Mouse (Mus musculus) neural tube, embryonic 14.5 days (tissue): ENCODE results near the gene Fam83e. TPM values are rescaled to one million over a fixed set of nuclear protein-coding genes. Genes with fewer than 3 reads are reported as not detected.
A peak's percentile ranks its signal among the peaks of the same experiment; 100 is the strongest.

ENCODE experiments used
- ATAC-seq: fragments of 200-750 bp; cut with Nextera tagmentation; 2 replicates; pipeline ENCODE4 v1.8.0; 2017; ENCODE audit warnings: low read depth, mild to moderate bottlenecking, moderate TSS enrichment, moderate library complexity
- H3K27ac ChIP-seq: fragments of 300-500 bp; sonication (generic); 2 replicates; pipeline ENCODE4 v1.5.1; 2014; ENCODE audit warnings: low read depth, mild to moderate bottlenecking, control low read depth, low read length, moderate library complexity, mixed read lengths
- H3K27me3 ChIP-seq: fragments of 300-500 bp; sonication (generic); 2 replicates; pipeline ENCODE4 v1.6.1; 2014; ENCODE audit warnings: low read length; ENCODE audit not compliant: control insufficient read depth, insufficient read depth
- H3K36me3 ChIP-seq: fragments of 300-500 bp; sonication (generic); 2 replicates; pipeline ENCODE4 v1.6.1; 2014; ENCODE audit warnings: low read length, mixed read lengths; ENCODE audit not compliant: control insufficient read depth, insufficient read depth
- H3K4me1 ChIP-seq: fragments of 300-500 bp; sonication (generic); 2 replicates; pipeline ENCODE4 v1.6.1; 2014; ENCODE audit warnings: low read length; ENCODE audit not compliant: control insufficient read depth, insufficient read depth
- H3K4me2 ChIP-seq: fragments of 300-500 bp; sonication (generic); 2 replicates; pipeline ENCODE4 v1.6.1; 2014; ENCODE audit warnings: mild to moderate bottlenecking, low read depth, low read length, control low read depth
- H3K4me3 ChIP-seq: fragments of 300-500 bp; sonication (generic); 2 replicates; pipeline ENCODE4 v1.5.1; 2014; ENCODE audit warnings: low read depth, low read length, control low read depth, mixed read lengths
- H3K9ac ChIP-seq: fragments of 300-500 bp; sonication (generic); replicated peaks from 2 replicates; pipeline ENCODE4 v1.6.1; 2014; ENCODE audit warnings: low read depth, mild to moderate bottlenecking, control low read depth, low read length, mixed read lengths
- H3K9me3 ChIP-seq: fragments of 300-500 bp; sonication (generic); 2 replicates; pipeline ENCODE4 v1.6.1; 2016; ENCODE audit warnings: low read length; ENCODE audit not compliant: control insufficient read depth
- WGBS: fragments of 180-500 bp; shearing (Covaris S2); extraction: QIAGEN DNeasy Blood & Tissue Kit; methylation state at CpG from one replicate; pipeline ENCODE4 v1.1.7; 2014; 5-methylcytosine and 5-hydroxymethylcytosine counted together
- polyA plus RNA-seq: library from polyadenylated mRNA; unstranded; fragments of >200 nt; fragmentation: Nextera tagmentation; extraction: Ambion mirVana; gene quantifications from 2 replicates; pipeline ENCODE4 v1.2.1, GENCODE M21; 2014

Fam83e gene
- polyA plus RNA-seq, result 0.17 and 0.24 TPM in 2 replicates

DNA sequence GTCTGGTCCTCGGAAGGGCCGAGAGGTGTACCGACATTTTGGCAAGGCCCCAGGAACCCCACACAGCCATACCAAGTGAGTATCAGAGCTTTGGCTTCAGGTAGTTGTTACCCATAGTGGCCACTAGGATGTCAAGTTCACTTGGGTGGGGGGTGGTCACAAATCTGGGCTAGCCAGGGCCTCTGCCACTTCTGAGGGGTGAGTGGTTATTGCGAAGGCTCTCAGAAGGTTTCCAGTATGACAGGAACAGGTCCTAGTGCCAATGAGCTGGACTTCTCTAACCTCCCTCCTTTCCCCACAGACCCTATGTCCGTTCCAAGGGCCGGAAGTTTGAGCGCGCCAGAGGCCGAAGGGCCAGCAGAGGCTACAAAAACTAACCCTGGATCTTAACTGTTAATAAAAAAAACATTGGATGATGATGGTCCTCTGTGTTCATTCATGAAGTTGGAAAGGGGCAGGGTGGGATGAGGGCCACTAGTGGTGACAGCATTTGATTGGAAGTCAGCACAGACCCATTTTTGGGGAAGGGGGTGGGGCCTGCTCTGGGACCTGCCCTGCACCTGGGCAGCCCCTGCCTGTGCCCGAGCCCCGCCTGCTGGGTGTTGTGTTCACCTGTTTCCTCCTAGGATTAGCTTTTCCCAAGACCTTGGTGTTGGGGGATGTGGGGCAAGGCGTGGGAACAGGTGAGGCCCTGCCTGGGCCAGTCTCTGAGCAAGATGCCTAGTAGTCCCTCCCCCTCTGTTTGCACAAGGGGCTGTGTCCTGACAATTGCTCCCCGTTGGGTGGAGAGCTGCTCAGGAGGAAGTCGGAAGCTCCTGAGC, at the start of gene Fam83e:
Gene Fam83e (plus strand): TSS at position 800 of the 821 bp plus-strand sequence.
- 85% methylated on average over 12 of the region's 14 CpGs for WGBS
- Histone ChIP-seq H3K9me3 (no peaks in the 10 kb centered on the region), H3K27ac (no peak within 1 kb of the TSS), H3K9ac (no peak within 1 kb of the TSS), H3K27me3 (no peaks in the 10 kb centered on the region), H3K36me3 (peaks cover 38% of the 10 kb centered on the region), H3K4me3 (no peak within 1 kb of the TSS), H3K4me2 (no peak within 1 kb of the TSS), H3K4me1 (peaks cover 26% of the 10 kb centered on the region)
- ATAC-seq, result no peak

DNA sequence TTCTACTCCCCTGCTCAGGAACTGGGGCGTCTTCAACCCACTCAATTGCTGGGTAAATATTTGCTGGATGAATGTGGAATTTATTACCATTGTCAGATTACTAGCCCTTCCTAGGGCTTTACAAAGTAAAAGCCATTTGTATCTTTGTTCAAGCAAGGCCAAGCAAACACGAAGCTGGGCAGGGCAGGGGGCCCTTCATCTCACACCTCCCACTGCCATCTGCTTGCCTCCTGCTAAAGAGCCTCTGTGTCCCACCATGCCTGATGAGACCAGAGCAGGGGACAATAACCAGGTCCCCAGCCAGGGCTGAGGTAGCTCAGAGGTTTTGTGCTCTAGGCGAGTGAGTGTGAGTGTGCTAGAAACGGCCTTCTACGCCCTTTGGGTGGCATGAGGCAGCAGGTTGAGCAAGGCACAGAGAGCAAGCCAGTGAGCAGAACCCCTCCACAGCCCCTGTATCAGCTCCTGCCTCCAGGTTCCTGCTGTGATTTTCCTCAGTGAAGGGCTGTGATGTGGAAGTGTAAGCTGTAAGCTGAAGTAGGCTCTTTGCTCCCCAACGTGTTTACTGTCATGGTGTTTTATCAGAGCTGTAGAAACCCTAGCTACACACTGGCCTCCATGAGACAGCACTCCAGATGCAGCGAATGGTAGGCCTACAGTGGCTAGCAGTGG, 43.3 kb upstream of the Fam83e start:
- Histone ChIP-seq H3K27ac (no peak overlapping the region), H3K4me3 (no peak overlapping the region), H3K9me3 (no peaks in the 10 kb centered on the region), H3K27me3 (no peaks in the 10 kb centered on the region), H3K4me1 (no peaks in the 10 kb centered on the region; the same call in 1 of the 2 replicates), H3K9ac (no peak overlapping the region), H3K36me3 (no peaks in the 10 kb centered on the region), H3K4me2 (no peak overlapping the region)
- WGBS, result 82% methylated on average over 7 of the region's 7 CpGs
- no peak for ATAC-seq

DNA sequence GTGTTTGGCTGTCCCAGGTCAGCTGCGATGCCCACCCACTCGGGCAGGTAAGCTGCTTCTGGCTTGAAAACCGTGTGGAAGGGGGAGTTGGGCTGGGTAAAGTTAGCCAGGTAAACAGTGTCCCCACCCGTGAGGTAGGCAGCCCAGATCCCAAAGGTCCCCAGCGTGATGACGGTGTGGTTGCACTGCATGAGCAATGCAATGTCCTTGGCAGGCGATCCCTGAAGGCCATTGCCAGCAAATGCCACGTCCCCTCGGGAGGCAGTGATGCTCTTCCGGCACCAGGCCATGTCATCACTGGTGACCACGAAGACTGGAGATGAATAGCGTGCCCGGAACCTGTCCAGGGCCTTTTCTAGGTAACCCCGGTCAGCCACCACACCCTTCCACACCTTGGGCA, 42.5 kb upstream of the Fam83e start:
- Histone ChIP-seq H3K27me3 (no peaks in the 10 kb centered on the region), H3K36me3 (no peaks in the 10 kb centered on the region), H3K9ac (no peak overlapping the region), H3K27ac (no peak overlapping the region), H3K4me3 (no peak overlapping the region), H3K4me2 (no peak overlapping the region), H3K4me1 (no peaks in the 10 kb centered on the region; the same call in 1 of the 2 replicates), H3K9me3 (no peaks in the 10 kb centered on the region)
- ATAC-seq, result no peak
- WGBS, result 92% methylated on average over 14 of the region's 14 CpGs

DNA sequence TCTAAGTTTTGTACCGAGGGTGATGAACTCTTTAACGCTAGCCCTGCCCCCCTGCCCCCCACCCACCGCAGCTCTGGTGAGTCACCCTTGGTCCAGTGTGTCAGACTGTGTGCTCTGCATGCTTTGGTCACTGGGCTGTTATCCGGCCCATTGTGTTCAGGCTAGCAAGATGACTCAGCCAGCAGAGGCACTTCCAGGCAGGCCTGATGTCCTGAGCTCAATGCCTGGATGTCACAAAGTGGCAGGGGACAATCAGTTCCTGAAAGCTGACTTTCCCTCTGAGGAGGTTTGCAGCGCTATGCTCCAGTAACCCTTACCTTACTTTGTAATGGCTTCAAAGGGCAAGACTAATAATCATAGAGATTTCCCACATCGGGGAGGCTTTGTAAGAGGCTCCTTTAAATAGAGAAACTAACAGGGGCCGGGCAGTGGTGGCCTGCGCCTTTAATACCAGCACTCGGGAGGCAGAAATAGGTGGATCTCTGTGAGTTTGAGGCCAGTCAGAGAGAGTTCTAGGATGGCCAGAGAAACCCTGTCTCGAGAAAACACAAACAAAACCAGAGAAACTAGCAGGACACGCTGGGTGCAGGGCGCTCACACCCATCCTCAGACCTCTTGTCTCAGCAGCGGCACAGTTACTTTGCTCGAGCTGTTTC, 40.9 kb upstream of the Fam83e start:
- no peak overlapping the region for H3K9ac ChIP-seq
- no peaks in the 10 kb centered on the region for H3K27me3 ChIP-seq
- H3K4me1 ChIP-seq, result no peaks in the 10 kb centered on the region; the same call in 1 of the 2 replicates
- no peak overlapping the region for H3K4me2 ChIP-seq
- ATAC-seq, result no peak
- no peak overlapping the region for H3K4me3 ChIP-seq
- no peak overlapping the region for H3K27ac ChIP-seq
- WGBS, result 77% methylated on average over 14 of the region's 14 CpGs
- no peaks in the 10 kb centered on the region for H3K9me3 ChIP-seq
- no peaks in the 10 kb centered on the region for H3K36me3 ChIP-seq

DNA sequence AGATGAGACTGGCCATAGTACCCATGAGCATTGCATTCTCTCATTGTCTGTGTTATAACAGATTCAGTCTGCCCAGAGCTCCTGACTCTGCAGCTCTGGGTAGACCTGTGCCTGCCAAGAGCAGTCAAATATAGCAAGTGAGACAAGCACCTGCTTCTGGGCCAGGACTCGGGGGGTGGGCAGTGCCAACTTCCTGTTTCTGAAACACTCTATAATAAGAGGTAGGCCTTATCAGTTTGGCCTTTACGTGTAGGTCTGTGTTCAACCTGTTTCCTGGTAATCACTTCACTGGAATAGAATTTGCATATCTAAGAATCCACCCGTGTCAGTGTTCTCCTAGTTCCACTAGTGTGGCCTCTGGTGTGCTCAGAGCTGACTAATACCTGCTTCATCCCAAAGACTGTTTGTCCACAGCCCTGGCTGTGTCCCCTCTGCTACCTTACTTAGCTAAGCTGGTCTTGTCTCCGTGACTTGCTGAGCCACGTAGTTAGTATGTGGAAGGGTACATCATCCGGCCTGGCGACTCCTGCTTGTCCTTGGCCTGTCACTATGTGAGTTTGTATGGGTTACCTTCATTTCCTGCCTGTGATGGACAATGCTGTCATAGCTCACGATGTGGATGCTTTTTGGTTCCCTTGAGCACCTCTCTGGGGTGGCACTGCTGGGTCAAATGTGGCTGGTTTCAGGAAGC, 39.8 kb upstream of the Fam83e start:
- Histone ChIP-seq H3K27ac (no peak overlapping the region), H3K4me3 (no peak overlapping the region), H3K36me3 (no peaks in the 10 kb centered on the region), H3K9ac (no peak overlapping the region), H3K4me2 (no peak overlapping the region), H3K4me1 (no peaks in the 10 kb centered on the region; the same call in 1 of the 2 replicates), H3K27me3 (no peaks in the 10 kb centered on the region), H3K9me3 (no peaks in the 10 kb centered on the region)
- no peak for ATAC-seq
- WGBS, result 88% methylated on average over 8 of the region's 8 CpGs

DNA sequence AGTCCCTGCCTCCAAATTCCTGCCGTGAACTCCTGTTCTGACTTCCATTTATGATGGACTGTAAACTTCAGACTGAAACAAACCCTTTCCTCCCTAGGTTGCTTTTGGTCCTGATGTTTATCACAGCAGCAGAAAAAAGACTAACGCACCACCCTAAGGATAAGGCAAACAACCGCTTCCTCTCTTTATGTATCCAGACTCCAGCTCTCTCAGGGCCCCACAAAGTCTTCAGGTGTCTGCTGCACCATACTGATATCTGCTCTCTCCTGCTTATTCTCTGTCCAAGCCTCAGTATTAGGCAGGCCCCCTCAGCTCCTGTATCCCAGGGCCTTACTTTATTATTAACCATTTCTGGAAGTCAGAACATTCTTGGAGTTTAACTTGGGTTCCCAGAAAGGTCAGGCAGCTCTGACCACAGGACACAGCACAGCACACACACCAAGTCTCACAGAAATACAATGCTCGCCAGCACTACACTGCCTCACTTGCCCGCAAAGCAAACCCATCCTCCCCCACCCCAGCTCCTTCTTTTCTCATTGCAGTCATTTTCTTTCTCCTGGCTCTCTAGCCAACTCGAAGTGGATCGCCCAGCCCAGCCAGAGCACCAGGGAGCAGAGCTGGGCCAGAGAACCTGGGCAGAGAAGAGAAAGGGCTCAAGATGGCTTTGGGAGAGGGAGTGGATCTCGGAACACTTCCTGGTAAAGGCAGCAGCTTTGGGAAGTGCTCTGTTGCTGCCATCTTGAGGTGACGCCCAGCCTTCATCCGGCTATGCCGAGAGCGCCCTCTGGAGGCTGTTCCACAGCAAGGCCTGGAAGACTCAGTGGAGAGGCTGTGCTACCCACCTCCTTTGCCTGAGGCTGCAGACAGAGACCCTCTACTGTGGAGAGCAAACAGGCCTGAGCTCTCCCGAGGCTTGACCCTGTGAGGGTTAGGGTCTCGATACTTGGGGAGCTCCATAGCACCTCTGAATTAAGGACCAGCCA, 38.6 kb upstream of the Fam83e start:
- no peaks in the 10 kb centered on the region for H3K9me3 ChIP-seq
- H3K4me1 ChIP-seq, result no peaks in the 10 kb centered on the region; the same call in 1 of the 2 replicates
- H3K4me3 ChIP-seq, result no peak overlapping the region
- H3K9ac ChIP-seq, result no peak overlapping the region
- H3K27ac ChIP-seq, result no peak overlapping the region
- H3K36me3 ChIP-seq, result no peaks in the 10 kb centered on the region
- H3K27me3 ChIP-seq, result no peaks in the 10 kb centered on the region
- 30% methylated on average over 14 of the region's 14 CpGs for WGBS
- ATAC-seq, result peak; percentile 64; the same call in 1 of the 2 replicates
- peak overlapping the region; percentile 23 for H3K4me2 ChIP-seq

DNA sequence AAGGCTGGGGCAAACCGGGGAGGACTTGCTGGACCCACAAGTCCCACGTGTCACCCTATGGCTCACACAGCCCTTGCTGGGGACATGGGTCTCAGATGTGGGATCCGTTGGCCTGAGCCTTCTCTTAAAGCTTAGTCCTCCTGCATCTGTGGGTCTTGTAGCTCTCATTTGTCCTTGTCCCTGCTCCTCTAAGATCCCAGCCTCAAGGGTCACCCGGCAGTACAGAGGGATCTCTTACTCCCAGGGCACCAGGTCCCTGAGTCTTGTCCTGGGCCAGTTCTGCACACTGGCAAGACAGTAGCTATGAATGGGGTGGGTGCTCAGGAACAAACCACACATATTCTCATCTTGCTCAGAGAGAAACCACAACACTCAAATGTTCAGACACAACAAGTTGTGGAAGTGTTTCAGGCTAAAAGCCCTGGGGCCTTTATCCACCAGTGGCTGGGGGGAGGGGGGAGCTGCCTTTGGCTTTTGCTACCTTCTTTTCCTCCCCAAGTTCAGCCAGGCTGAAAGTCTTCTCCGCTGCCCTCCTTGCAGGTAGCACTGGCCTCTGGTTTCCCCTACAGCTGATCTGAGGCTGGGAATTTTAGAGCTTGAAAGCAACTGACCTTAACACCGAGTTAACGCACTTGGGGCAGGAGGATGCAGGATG, 37.5 kb upstream of the Fam83e start, which contains the start of gene Ntn5:
Gene Ntn5 (plus strand): TSS at position 627 of the 655 bp plus-strand sequence.
- 83% methylated on average over 7 of the region's 7 CpGs for WGBS
- no peak within 1 kb of the TSS for H3K27ac ChIP-seq
- no peak within 1 kb of the TSS for H3K4me2 ChIP-seq
- H3K4me1 ChIP-seq, result no peaks in the 10 kb centered on the region; the same call in 1 of the 2 replicates
- H3K27me3 ChIP-seq, result no peaks in the 10 kb centered on the region
- H3K4me3 ChIP-seq, result no peak within 1 kb of the TSS
- H3K9ac ChIP-seq, result no peak within 1 kb of the TSS
- H3K9me3 ChIP-seq, result no peaks in the 10 kb centered on the region
- ATAC-seq, result no peak
- H3K36me3 ChIP-seq, result no peaks in the 10 kb centered on the region
